Mouse (Mus musculus) midbrain, embryonic 16.5 days (tissue): ENCODE results near the gene Ehmt1. TPM values are rescaled to one million over a fixed set of nuclear protein-coding genes. Genes with fewer than 3 reads are reported as not detected.

Source experiments
- ATAC-seq: fragments of 200-750 bp; cut with Nextera tagmentation; 2 replicates; pipeline ENCODE4 v1.8.0; 2017; ENCODE audit warnings: moderate TSS enrichment
- H3K27ac ChIP-seq: fragments of 300-500 bp; sonication (generic); 2 replicates; pipeline ENCODE4 v1.5.1; 2014; ENCODE audit warnings: mild to moderate bottlenecking, low read length, mixed read lengths
- H3K27me3 ChIP-seq: fragments of 300-500 bp; sonication (generic); 2 replicates; pipeline ENCODE4 v1.6.1; 2014; ENCODE audit warnings: low read depth, low read length, mixed read lengths; ENCODE audit not compliant: control insufficient read depth, insufficient read depth
- H3K36me3 ChIP-seq: fragments of 300-500 bp; sonication (generic); 2 replicates; pipeline ENCODE4 v1.6.1; 2014; ENCODE audit warnings: mild to moderate bottlenecking, low read length, moderate library complexity, mixed read lengths; ENCODE audit not compliant: control insufficient read depth, insufficient read depth
- H3K4me1 ChIP-seq: fragments of 300-500 bp; sonication (generic); 2 replicates; pipeline ENCODE4 v1.6.1; 2014; ENCODE audit warnings: mild to moderate bottlenecking, low read length, mixed read lengths; ENCODE audit not compliant: control insufficient read depth, insufficient read depth
- H3K4me2 ChIP-seq: fragments of 300-500 bp; sonication (generic); 2 replicates; pipeline ENCODE4 v1.6.1; 2014; ENCODE audit warnings: mild to moderate bottlenecking, low read length, mixed read lengths
- H3K4me3 ChIP-seq: fragments of 300-500 bp; sonication (generic); 2 replicates; pipeline ENCODE4 v1.5.1; 2014; ENCODE audit warnings: low read depth, mild to moderate bottlenecking, low read length, moderate library complexity, mixed read lengths
- H3K9ac ChIP-seq: fragments of 300-500 bp; sonication (generic); 2 replicates; pipeline ENCODE4 v1.6.1; 2014; ENCODE audit warnings: low read depth, low read length, mixed read lengths
- H3K9me3 ChIP-seq: fragments of 300-500 bp; sonication (generic); replicated peaks from 2 replicates; pipeline ENCODE4 v1.6.1; 2014; ENCODE audit warnings: mild to moderate bottlenecking, low read length, mixed read lengths; ENCODE audit not compliant: control insufficient read depth, poor library complexity, severe bottlenecking
- WGBS: fragments of 180-500 bp; shearing (Covaris S2); extraction: QIAGEN DNeasy Blood & Tissue Kit; methylation state at CpG from one replicate; pipeline ENCODE4 v1.1.7; 2014; 5-methylcytosine and 5-hydroxymethylcytosine counted together
- microRNA-seq: library from miRNA; unstranded; fragments of <30 nt; microRNA quantifications from one replicate; pipeline ENCODE4, GENCODE M21; 2017
- polyA plus RNA-seq: library from polyadenylated mRNA; unstranded; fragments of >200 nt; fragmentation: Nextera tagmentation; extraction: Ambion mirVana; gene quantifications from 2 replicates; pipeline ENCODE4 v1.2.1, GENCODE M21; 2015

The Ehmt1 gene
- polyA plus RNA-seq, 1 experiment from 2014 or later, result 90.7 TPM

GRCm38 (mm10) chr2:24761923-24762445 lies 157.4 kb downstream of the Ehmt1 start:
- peak overlapping the region; percentile 96 for H3K9ac ChIP-seq
- WGBS, result under 1% methylated on average over 34 of the region's 35 CpGs
- H3K27ac ChIP-seq, result peak overlapping the region; percentile 85
- ATAC-seq, result peak; percentile 66
- H3K27me3 ChIP-seq, result no peaks in the 10 kb centered on the region
- peaks cover 16% of the 10 kb centered on the region for H3K4me1 ChIP-seq
- H3K36me3 ChIP-seq, result peaks cover 3% of the 10 kb centered on the region; the same call in 1 of the 2 replicates
- H3K4me2 ChIP-seq, result peak overlapping the region; percentile 90
- H3K4me3 ChIP-seq, result peak overlapping the region; percentile 89
- no peaks in the 10 kb centered on the region for H3K9me3 ChIP-seq

GRCm38 (mm10) chr2:24755276-24755675 lies 164.1 kb downstream of the Ehmt1 start:
- Histone ChIP-seq H3K27ac (no peak overlapping the region), H3K27me3 (no peaks in the 10 kb centered on the region), H3K4me2 (no peak overlapping the region), H3K4me3 (no peak overlapping the region), H3K4me1 (peaks cover 10% of the 10 kb centered on the region), H3K9me3 (no peaks in the 10 kb centered on the region), H3K36me3 (peaks cover 10% of the 10 kb centered on the region), H3K9ac (no peak overlapping the region)
- 100% methylated on average over 1 of the region's 1 CpGs for WGBS
- ATAC-seq, result no peak

GRCm38 (mm10) chr2:24752599-24752998 lies 166.8 kb downstream of the Ehmt1 start:
- Histone ChIP-seq H3K9ac (no peak overlapping the region), H3K36me3 (peaks cover 11% of the 10 kb centered on the region), H3K4me3 (no peak overlapping the region), H3K9me3 (no peaks in the 10 kb centered on the region), H3K4me2 (no peak overlapping the region), H3K27ac (no peak overlapping the region), H3K4me1 (peaks cover 6% of the 10 kb centered on the region; the same call in 1 of the 2 replicates), H3K27me3 (no peaks in the 10 kb centered on the region)
- WGBS, result 61% methylated on average over 4 of the region's 4 CpGs
- ATAC-seq, result no peak

GRCm38 (mm10) chr2:24750051-24750450 lies 169.4 kb downstream of the Ehmt1 start:
- 66% methylated on average over 3 of the region's 3 CpGs for WGBS
- H3K27me3 ChIP-seq, result no peaks in the 10 kb centered on the region

GRCm38 (mm10) chr2:24747878-24748277 lies 171.5 kb downstream of the Ehmt1 start:
- H3K9me3 ChIP-seq, result no peaks in the 10 kb centered on the region
- peaks cover 8% of the 10 kb centered on the region for H3K36me3 ChIP-seq
- H3K4me1 ChIP-seq, result no peaks in the 10 kb centered on the region; the same call in 1 of the 2 replicates
- no peak for ATAC-seq
- no peak overlapping the region for H3K27ac ChIP-seq
- H3K4me3 ChIP-seq, result no peak overlapping the region
- WGBS, result 87% methylated on average over 7 of the region's 7 CpGs
- H3K9ac ChIP-seq, result no peak overlapping the region
- no peak overlapping the region for H3K4me2 ChIP-seq
- no peaks in the 10 kb centered on the region for H3K27me3 ChIP-seq

More at GRCm38 (mm10) chr2:24750051-24750450, 169.4 kb downstream of the Ehmt1 start:
- Histone ChIP-seq H3K36me3 (peaks cover 8% of the 10 kb centered on the region), H3K4me1 (no peaks in the 10 kb centered on the region), H3K4me3 (no peak overlapping the region), H3K4me2 (no peak overlapping the region), H3K27ac (no peak overlapping the region), H3K9ac (no peak overlapping the region), H3K9me3 (no peaks in the 10 kb centered on the region)
- ATAC-seq, result no peak

Small RNA genes lying within 50 kb of the gene (microRNA-seq; reads per million reads assigned to microRNA genes)
- gene Gm22875, result not detected

Other genes starting within 250 kb of the Ehmt1 start
- gene Cacna1b, start 156.5 kb downstream of the Ehmt1 start, polyA plus RNA-seq, result 15.1 and 16.8 TPM in 2 replicates
- gene Arrdc1, start 15.6 kb upstream of the Ehmt1 start, polyA plus RNA-seq, result 40.6 and 43.7 TPM in 2 replicates
- 18.7 and 21.3 TPM in 2 replicates for gene Zmynd19, start 30.2 kb upstream of the Ehmt1 start, polyA plus RNA-seq
- gene Dph7, start 42.8 kb upstream of the Ehmt1 start, polyA plus RNA-seq, result 38.3 and 41.9 TPM in 2 replicates
- 147 and 154 TPM in 2 replicates for gene Mrpl41, start 55.5 kb upstream of the Ehmt1 start, polyA plus RNA-seq
- 2.8 and 3.8 TPM in 2 replicates for gene Pnpla7, start 56.4 kb upstream of the Ehmt1 start, polyA plus RNA-seq
- gene Nsmf, start 134.7 kb upstream of the Ehmt1 start, polyA plus RNA-seq, result 176 and 188 TPM in 2 replicates
- not detected in 2 replicates for gene Entpd8, start 160.7 kb upstream of the Ehmt1 start, polyA plus RNA-seq
- not detected in 2 replicates for gene Noxa1, start 175.5 kb upstream of the Ehmt1 start, polyA plus RNA-seq